Mouse (Mus musculus) bone marrow macrophage, adult 2 months (primary cell): Measurements from ENCODE around the gene Aspa. TPM values are rescaled to one million over a fixed set of nuclear protein-coding genes. Genes with fewer than 3 reads are reported as not detected.

Experiments
- H3K27ac ChIP-seq: 2 replicates; pipeline ENCODE4 v1.5.1; 2012; ENCODE audit warnings: low read depth, low read length; ENCODE audit not compliant: insufficient read depth
- H3K4me1 ChIP-seq: 2 replicates; pipeline ENCODE4 v1.6.1; 2012; ENCODE audit warnings: low read length; ENCODE audit not compliant: control insufficient read depth, insufficient read depth
- H3K4me3 ChIP-seq: 2 replicates; pipeline ENCODE4 v1.5.1; 2012; ENCODE audit warnings: mild to moderate bottlenecking, low read length, moderate library complexity; ENCODE audit not compliant: insufficient read depth
- CTCF ChIP-seq: IDR thresholded peaks from 2 replicates; pipeline ENCODE4 v1.5.1; 2012; ENCODE audit warnings: low read depth, mild to moderate bottlenecking, low read length, moderate library complexity
- POLR2A ChIP-seq: IDR thresholded peaks from 2 replicates; pipeline ENCODE4 v1.6.1; 2012; ENCODE audit warnings: mild to moderate bottlenecking, low read depth, low read length, borderline replicate concordance
- polyA plus RNA-seq: library from polyadenylated mRNA; stranded (reverse); fragments of >200 nt; gene quantifications from 2 replicates; pipeline ENCODE4 v1.2.4, GENCODE M21; 2012; ENCODE audit not compliant: missing spikeins, insufficient read depth, insufficient read length

Aspa gene
- polyA plus RNA-seq, 1 experiment, result 0.25 TPM

DNA sequence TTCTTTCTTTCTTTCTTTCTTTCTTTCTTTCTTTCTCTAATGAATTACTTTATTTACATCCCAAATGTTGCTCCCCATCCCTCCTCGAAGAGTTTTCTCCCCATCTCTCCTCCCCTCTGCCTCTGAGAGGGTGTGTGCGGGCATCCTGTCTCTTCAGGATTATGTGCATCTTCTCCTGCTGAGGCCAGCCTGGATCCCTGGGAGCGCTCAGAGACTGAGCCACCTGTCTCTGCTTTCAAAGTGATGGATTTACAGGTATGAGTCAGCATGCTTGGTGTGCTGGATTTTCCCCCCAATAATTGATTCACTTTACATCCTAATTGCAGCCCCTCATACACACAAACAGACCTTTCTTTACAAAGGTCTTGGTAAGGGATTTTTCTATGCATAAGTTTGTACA is 13.4 kb downstream of the Aspa start:
- no peak for TF ChIP-seq POLR2A
- TF ChIP-seq CTCF, result no peak
- H3K4me3 ChIP-seq, result no peak overlapping the region
- no peak overlapping the region for H3K27ac ChIP-seq
- H3K4me1 ChIP-seq, result no peaks in the 10 kb centered on the region

DNA sequence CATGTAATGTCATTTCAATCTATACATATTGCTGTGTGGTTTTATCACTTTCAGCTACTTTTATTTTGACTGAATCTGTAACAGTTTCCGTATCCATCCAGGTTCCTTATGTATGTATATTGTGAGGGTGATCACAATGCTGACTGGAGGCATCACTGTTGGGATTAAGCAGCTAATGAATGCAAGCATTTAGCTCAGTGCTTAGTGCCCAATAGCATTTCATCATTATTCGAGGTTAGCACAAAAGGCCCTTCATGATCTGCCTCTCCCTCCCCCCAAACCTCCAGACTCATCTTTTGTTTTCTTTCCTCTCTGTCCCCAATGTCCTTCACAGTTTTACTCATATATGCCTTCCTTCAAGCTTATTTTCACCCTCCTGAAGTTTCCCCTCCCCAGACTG is 26.3 kb downstream of the Aspa start:
- no peak overlapping the region for H3K4me3 ChIP-seq
- H3K4me1 ChIP-seq, result no peaks in the 10 kb centered on the region
- no peak overlapping the region for H3K27ac ChIP-seq
- TF ChIP-seq CTCF, result no peak
- TF ChIP-seq POLR2A, result no peak

DNA sequence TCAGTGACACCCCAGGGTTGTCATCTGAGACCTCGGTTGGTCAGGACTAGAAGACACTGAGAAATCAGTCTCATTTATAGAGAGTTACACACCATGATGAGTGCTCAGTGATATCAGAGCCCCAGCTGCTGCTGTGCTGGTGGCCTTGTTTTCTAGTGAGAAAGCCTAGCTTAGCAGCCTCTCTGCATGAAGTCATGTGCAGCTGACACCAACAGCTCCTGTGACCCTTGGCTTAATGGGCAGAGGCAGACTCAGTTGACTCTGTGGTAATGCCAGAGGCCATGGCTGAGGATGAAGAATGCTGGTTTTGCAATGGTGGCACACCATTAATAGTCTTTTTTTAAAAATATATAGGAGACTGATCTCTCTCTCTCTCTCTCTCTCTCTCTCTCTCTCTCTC is 39.8 kb downstream of the Aspa start:
- no peaks in the 10 kb centered on the region for H3K4me1 ChIP-seq
- no peak overlapping the region for H3K27ac ChIP-seq
- H3K4me3 ChIP-seq, result no peak overlapping the region
- no peak for TF ChIP-seq POLR2A
- no peak for TF ChIP-seq CTCF

DNA sequence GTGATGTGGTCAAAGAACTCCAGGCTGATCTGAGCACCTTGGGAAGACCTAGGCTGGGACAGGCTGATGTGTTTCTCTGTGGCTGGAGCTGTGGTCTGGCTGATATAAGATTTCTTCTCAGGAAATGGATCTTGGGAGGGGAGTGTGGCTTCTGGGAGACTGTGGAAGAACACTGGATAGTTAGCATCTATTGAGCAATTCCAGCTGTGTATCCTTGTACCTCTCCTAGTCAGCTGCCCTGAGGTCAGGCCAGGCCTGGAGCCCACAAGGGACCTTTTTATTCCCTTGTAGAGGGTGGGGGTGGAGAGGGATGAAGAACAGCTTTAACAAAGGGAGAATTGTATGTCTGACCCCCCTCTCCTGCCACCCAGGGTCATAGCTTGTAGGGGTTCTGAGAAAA is 45.0 kb downstream of the Aspa start:
- no peak overlapping the region for H3K4me3 ChIP-seq
- no peaks in the 10 kb centered on the region for H3K4me1 ChIP-seq
- TF ChIP-seq CTCF, result no peak
- no peak for TF ChIP-seq POLR2A
- H3K27ac ChIP-seq, result no peak overlapping the region

DNA sequence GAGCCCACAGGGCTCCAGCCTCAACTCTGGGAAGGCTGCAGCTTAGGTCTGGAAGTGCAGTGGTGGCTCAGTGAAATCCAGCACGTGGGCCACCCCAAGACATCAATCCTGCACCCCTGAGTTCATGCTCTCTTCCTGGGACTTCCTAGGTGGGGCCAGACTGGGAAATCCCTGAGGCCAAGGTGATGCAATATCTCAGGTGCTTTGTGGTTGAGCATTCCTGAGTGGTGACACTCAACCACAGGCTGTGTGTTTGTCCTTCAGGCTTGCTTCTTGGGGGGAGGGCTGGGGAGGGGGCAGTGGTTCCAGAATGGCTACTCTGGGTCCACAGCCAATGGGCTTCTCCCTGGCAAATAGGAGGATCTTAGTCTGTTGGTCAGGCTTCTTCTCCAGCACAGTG is 45.5 kb downstream of the Aspa start:
- Histone ChIP-seq H3K4me3 (no peak overlapping the region), H3K4me1 (no peaks in the 10 kb centered on the region), H3K27ac (no peak overlapping the region)
- TF ChIP-seq POLR2A (no peak), CTCF (no peak)

DNA sequence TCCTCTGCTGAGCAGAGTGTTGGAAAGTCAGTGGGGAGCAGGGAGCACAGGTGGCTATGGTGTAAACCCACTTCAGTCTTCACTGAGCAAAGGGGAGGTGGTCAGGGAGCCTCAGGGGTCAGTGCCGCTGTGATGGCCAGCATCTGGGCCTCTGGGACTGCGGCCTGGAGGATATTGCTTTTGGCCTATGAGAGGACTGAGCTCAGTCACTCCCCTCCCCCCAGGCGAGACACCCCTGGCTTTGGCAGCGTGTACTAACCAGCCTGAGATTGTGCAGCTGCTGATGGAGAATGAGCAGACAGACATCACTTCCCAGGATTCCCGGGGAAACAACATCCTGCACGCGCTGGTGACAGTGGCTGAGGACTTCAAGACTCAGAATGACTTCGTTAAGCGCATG is 46.0 kb downstream of the Aspa start:
- no peak for TF ChIP-seq CTCF
- TF ChIP-seq POLR2A, result no peak
- Histone ChIP-seq H3K27ac (no peak overlapping the region), H3K4me1 (no peaks in the 10 kb centered on the region), H3K4me3 (no peak overlapping the region)

- Histone ChIP-seq H3K4me1 (no peaks in the 10 kb centered on the region), H3K4me3 (peak overlapping the region; percentile 8; the same call in 1 of the 2 replicates), H3K27ac (no peak overlapping the region)
- no peak for TF ChIP-seq POLR2A
- 0 out of 2 replicates have a peak, but pooled peaks have one; percentile 40 for TF ChIP-seq CTCF
Observed at GRCm38 (mm10) chr11:73281528-73282027, 47.8 kb downstream of the Aspa start.

DNA sequence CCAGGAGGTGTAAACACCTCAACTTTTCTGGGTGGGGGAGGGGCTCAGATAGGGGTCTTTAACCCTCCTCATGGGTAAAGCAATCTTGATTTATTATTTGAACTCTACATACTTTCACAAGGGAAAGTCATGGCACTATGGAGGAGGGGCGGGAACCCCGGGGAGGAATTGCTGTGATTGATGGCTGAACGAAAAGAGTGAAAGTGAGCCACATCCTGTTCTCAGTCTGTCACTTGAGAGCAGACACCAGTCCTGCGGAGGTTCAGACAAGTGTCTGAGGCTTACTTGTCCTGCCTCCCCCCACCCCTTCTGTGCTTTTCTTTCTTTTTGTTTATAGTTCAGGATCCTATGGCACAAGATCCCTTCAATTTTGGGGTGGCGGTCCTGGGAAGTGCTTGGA is 48.7 kb downstream of the Aspa start:
- Histone ChIP-seq H3K4me1 (no peaks in the 10 kb centered on the region), H3K27ac (no peak overlapping the region), H3K4me3 (no peak overlapping the region)
- no peak for TF ChIP-seq POLR2A
- no peak for TF ChIP-seq CTCF

DNA sequence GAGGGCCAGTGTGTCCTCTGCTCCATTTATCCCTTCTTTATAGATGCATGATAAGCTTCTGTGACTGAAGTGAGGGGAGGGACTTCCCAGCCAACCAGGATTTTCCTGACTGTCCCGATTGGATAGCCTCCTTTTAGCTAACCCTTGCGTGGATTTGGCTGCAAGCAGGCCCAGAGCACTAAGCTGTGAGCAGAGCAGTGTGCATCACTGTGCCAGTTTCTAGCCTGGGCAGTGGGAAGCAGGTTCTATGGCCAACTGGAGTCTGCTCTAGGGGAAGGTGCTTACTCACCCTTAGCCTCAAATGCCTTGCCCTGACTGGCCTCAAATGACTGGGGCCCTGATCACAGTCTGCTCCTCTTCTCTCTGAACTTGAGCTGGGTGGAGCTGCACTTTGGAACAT is 54.6 kb downstream of the Aspa start:
- TF ChIP-seq CTCF, result no peak
- TF ChIP-seq POLR2A, result no peak
- H3K27ac ChIP-seq, result no peak overlapping the region
- H3K4me1 ChIP-seq, result no peaks in the 10 kb centered on the region
- H3K4me3 ChIP-seq, result no peak overlapping the region

DNA sequence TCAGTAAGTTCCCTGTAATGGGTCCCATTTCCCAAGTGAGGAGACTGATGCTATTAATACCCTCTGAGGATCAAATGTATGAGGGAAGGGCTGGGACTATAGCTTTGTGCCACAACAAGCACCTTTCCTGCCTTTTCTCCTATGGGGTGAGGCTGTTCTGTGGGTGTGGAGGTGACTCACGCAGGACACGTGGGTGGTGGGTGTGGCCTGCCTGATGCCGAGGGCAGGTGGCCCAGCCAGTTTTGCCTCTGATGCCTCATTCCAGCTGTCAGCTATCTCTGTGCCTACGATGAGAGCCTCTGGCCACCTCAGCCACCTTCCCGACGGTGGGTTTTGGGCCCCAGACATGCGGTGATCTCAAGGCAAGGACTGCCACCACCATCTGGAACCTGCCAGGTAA is 62.1 kb downstream of the Aspa start, which contains the start of gene Trpv3:
TSS of gene Trpv3 (plus strand) at position 122 of the 400 bp plus-strand sequence.
- no peaks in the 10 kb centered on the region for H3K4me1 ChIP-seq
- H3K27ac ChIP-seq, result no peak within 1 kb of the TSS
- TF ChIP-seq CTCF (no peak), POLR2A (no peak)
- no peak within 1 kb of the TSS for H3K4me3 ChIP-seq

DNA sequence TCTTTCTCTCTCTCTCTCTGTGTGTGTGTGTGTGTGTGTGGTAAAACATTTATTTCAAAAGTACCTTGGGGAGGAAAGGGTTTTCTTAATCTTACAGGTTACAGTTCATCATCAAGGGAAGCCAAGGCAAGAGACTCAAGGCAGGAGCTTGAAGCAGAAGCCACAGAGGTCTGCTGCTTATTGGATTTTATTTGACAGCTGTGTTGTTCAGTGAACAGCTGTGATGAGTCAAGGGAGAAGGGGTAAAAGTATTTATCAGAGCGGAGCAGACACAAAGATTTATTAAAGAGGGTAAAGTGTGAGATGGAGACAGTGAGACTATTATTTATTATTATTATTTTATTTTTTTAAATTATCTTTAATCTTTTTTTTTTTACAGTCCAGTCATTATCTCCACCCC is 68.0 kb downstream of the Aspa start:
- Histone ChIP-seq H3K4me3 (no peak overlapping the region), H3K27ac (no peak overlapping the region), H3K4me1 (no peaks in the 10 kb centered on the region)
- no peak for TF ChIP-seq POLR2A
